Mouse (Mus musculus) kidney, adult 8-10 months (tissue): Measurements from ENCODE around the gene Zfp9.

Experiments used
- DNase-seq, 2 experiments: peaks; one replicate each; pipeline ENCODE4 v3.0.0; 2022

The Zfp9 gene

GRCm38 (mm10) chr6:118478957-118479708 is at the start of gene Zfp9:
Gene Zfp9 (minus strand): TSS chr6:118479320.
- peak; percentile 41 to 53 for DNase-seq

GRCm38 (mm10) chr6:118520668-118521067 is 41.5 kb upstream of the Zfp9 start:
- no peak for DNase-seq

GRCm38 (mm10) chr6:118513335-118514012 is 34.4 kb upstream of the Zfp9 start:
- no peak for DNase-seq

GRCm38 (mm10) chr6:118499010-118499409 is 19.9 kb upstream of the Zfp9 start:
- DNase-seq, result no peak

GRCm38 (mm10) chr6:118482125-118482524 is 3.0 kb upstream of the Zfp9 start:
- DNase-seq, result no peak

- no peak for DNase-seq
Measured at GRCm38 (mm10) chr6:118477875-118478785, 990 bp downstream of the Zfp9 start.

GRCm38 (mm10) chr6:118462069-118462705 is 16.9 kb downstream of the Zfp9 start:
- DNase-seq, result no peak

GRCm38 (mm10) chr6:118457726-118458125 is 21.4 kb downstream of the Zfp9 start:
- no peak for DNase-seq

- peak; percentile 81 to 85 for DNase-seq
Measured at GRCm38 (mm10) chr6:118455042-118455631, 24.0 kb downstream of the Zfp9 start, which contains the start of gene Zfp248. Gene Zfp248 (minus strand): TSS chr6:118455528.

GRCm38 (mm10) chr6:118454452-118454851 is 24.7 kb downstream of the Zfp9 start:
- DNase-seq, result no peak

- no peak for DNase-seq
Measured at GRCm38 (mm10) chr6:118431502-118431901, 47.6 kb downstream of the Zfp9 start.

GRCm38 (mm10) chr6:118426666-118427065 is 52.5 kb downstream of the Zfp9 start:
- no peak for DNase-seq

- DNase-seq, result peak; percentile 95
Measured at GRCm38 (mm10) chr6:118419050-118419920, 59.8 kb downstream of the Zfp9 start, which contains the start of gene Bms1. Gene Bms1 (minus strand): TSS chr6:118419474.
